Mouse (Mus musculus): ENCODE data around the gene Slc22a13.

- TF ChIP-seq POLR2A (IDR thresholded peaks at IDR 0.05; ENCODE audit: insufficient read depth, low read depth, low read length) (no peak), CTCF (IDR thresholded peaks at IDR 0.05) (no peak)
Measured at GRCm38 (mm10) chr9:119247996-119248395, 39.1 kb upstream of the Slc22a13 start.

Data from heart, adult 2 months (tissue).